Mouse (Mus musculus) adipocyte (in vitro differentiated cells): ENCODE data around the gene Slc9a9.
A peak's percentile ranks its signal among the peaks of the same experiment; 100 is the strongest.

Experiments
- DNase-seq: peaks from one replicate; pipeline ENCODE4 v3.0.0-alpha.2; 2016; ENCODE audit warnings: low spot score

Gene Slc9a9

DNA sequence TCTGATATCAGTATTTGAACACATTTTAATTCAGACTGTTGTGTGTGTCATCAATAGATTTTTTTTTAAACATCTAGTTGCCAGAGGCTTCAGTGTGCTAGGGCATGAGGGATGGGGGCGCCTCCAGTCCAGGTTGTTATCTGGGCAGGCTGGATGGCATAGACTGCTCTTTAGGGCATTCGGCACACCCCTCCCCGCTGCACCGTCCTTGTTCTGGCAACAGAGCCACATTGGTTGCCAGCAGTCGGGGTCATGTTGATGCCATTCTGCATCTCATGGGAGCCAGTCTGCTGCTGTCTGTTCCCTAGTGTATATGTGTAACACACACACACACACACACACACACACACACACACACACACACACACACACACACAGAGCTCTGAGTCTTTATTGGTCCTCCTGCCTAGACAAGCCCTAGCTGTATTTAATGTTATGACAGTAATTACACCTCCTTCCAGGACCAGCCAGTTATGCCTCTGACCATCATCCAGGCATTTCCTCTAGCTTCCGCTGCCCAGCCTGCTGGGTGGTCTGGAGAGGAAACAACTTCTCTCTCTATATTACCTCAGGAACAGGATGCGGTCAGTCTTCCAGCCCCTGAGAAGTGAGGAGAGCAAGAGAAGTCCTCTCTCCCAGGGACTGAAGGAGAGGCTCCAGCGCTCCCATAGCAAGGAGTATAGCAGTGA is 63.0 kb downstream of the Slc9a9 start:
- no peak for DNase-seq

- DNase-seq: no peak
Observed at GRCm38 (mm10) chr9:94734320-94734719, 64.6 kb downstream of the Slc9a9 start.

GRCm38 (mm10) chr9:94737226-94737625 is 67.5 kb downstream of the Slc9a9 start:
- DNase-seq: no peak

DNA sequence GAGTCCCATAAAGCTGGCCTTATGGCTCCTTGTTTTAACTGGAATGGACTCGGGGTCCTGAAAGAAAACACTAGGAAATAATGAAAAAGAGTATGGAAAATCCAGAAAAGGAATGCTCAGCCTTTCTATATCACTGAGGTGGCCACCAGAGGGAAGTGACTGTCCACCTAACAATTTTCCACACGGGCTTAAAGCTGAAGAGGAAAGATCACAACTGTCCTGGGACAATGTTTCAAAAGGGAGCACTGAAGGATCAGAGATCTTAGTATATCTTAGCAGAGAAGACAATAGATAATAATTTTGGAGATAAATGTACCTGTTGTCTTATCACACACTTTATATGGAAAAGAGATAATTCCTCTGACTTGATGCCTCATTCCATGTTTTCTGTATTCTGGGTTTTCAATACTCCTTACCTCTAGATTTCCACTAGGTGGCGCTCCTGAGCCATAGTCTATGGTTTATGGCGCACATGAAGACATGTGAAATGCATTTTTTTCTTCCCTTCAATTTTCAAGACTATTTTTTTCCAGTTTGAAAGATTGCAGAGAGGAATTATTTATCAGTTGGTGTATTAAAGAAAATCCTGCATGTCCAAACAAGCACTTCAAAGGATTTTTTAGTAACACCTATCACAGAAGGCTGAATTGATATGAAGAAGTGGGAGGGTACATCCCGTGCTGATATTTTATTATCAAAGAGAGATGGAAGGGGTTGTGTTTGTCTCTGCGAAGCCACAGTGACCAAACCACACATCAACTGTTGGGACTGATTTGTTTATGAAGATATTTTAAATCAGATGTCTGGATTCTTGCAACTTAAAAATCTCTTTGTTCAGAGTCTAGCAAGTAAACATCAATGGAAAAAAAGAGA is 69.1 kb downstream of the Slc9a9 start:
- peak; percentile 91 for DNase-seq

DNA sequence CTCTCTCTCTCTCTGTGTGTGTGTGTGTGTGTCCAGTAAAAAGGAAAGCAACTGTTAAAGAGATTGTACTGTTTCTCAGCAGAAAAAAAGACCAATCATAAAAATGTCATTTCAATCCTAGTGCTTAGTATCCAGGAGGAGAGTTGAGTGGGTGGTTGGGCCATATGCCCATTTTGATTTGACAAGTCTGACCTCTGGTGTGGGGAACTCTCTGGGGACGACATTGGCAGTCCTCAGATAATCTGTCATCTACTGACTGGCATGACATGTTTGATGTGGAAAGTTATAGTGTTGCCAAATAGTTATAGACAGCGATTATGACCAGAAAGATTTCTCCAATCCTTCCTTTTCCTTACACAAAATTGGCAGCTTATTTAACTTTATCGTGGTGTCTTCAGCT is 71.1 kb downstream of the Slc9a9 start:
- DNase-seq: peak; percentile 79

GRCm38 (mm10) chr9:94743291-94743690 is 73.6 kb downstream of the Slc9a9 start:
- no peak for DNase-seq

- no peak for DNase-seq
Observed at GRCm38 (mm10) chr9:94748503-94748902, 78.8 kb downstream of the Slc9a9 start.

- DNase-seq: no peak
Observed at GRCm38 (mm10) chr9:94750187-94750586, 80.5 kb downstream of the Slc9a9 start.

- no peak for DNase-seq
Observed at GRCm38 (mm10) chr9:94750935-94751637, 81.4 kb downstream of the Slc9a9 start.

DNA sequence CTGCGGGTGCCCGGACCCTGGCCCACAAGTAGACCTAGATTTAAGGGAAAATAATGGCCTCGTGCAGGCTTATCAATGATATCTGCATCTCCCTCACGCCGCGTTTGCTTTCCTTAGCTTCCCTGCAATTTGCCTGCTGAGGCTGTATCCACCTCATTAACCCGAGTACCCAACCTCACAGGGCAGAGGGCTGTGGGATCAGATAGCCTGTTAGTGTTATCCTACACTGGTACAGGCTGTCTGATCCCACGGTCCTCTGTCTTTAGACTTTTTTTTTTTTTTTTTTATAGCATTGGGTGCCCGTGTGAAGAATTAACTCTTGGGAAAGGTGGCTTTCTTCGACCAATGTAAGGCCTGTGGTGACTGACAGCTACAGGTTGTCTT is 81.9 kb downstream of the Slc9a9 start:
- no peak for DNase-seq

DNA sequence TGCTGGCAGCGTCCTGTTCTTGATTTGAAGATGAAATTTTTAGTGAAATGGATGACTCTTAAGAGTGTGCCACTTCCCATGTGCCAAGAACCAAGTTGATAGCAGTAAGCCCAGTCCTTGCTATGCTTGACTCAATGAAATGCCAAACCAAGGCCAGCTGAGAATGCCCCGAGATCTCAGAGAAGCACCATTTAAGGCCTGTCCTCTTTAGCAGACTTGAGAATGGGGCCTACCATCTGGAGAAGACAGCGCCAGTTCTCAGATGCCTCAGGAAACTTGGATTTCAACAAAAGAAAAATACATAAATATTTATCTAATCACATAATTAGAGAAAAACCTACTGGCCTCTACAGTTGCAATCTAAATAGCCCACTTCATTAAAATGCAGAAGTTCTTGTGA is 82.4 kb downstream of the Slc9a9 start:
- no peak for DNase-seq

GRCm38 (mm10) chr9:94759904-94760303 is 90.2 kb downstream of the Slc9a9 start:
- DNase-seq: no peak

DNA sequence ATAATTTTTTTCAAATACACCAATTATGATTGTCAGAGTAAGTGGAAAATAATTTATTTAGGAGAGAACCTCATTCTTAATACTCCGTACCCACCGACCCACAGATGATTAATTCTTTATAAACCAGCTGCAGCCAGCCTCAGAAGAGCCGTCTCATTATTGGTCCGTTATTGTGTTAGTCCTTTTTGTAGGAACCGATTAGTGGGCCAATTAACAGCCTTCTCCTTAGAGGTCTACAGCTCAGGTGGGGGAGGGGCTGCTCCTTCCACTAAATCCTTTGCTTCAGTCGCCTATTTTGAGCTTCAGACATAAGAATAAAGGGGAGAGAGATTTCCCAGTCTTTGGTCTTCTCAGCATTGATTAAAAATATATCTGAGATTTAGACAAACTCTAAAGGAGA is 98.4 kb downstream of the Slc9a9 start:
- DNase-seq: no peak

- no peak for DNase-seq
Observed at GRCm38 (mm10) chr9:94768524-94768923, 98.8 kb downstream of the Slc9a9 start.

DNA sequence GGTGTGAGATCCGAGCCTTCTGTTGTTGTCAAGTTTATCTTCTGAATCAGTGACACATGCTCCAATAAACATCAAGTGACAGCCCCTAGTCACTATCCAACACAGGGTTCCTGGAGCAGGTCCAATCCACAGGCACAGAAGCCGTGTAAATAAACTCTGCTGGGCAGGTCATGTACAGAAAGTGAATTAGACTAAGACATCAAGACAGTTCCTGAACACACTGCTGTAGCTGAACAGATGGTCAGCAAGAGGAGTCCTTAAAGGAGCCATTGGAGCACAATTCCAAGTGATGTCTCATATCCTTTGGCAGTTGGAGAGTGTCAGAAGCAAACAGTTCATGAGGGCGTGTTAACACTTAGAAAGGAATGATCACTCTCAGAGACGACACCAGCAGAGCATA is 103.6 kb downstream of the Slc9a9 start:
- peak; percentile 4 for DNase-seq

DNA sequence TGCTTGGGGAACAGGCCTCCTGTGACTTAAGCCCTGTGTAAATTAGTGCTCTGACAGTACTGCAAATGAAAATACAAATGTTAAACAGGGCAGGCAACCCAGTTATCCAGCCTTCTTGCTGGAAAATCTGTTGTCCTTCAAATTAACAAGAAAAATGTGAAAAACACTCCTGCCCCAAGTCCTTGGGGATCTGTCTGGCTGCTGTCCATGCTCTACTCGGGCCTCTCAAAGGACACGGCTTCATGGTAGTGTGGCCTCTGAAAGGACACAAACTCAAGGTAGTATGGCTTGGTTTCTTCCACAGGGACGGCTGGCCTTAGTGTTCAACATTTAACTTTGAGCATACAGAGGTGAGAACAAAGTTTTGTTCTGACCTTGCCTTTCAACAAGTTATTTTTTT is 118.6 kb downstream of the Slc9a9 start:
- DNase-seq: peak; percentile 33

GRCm38 (mm10) chr9:94790966-94791365 is 121.3 kb downstream of the Slc9a9 start:
- no peak for DNase-seq

- no peak for DNase-seq
Observed at GRCm38 (mm10) chr9:94803073-94803472, 133.4 kb downstream of the Slc9a9 start.

GRCm38 (mm10) chr9:94805506-94805905 is 135.8 kb downstream of the Slc9a9 start:
- no peak for DNase-seq

- no peak for DNase-seq
Observed at GRCm38 (mm10) chr9:94815518-94815917, 145.8 kb downstream of the Slc9a9 start.

- DNase-seq: no peak
Observed at GRCm38 (mm10) chr9:94821268-94821667, 151.6 kb downstream of the Slc9a9 start.

- no peak for DNase-seq
Observed at GRCm38 (mm10) chr9:94833836-94834235, 164.1 kb downstream of the Slc9a9 start.

DNA sequence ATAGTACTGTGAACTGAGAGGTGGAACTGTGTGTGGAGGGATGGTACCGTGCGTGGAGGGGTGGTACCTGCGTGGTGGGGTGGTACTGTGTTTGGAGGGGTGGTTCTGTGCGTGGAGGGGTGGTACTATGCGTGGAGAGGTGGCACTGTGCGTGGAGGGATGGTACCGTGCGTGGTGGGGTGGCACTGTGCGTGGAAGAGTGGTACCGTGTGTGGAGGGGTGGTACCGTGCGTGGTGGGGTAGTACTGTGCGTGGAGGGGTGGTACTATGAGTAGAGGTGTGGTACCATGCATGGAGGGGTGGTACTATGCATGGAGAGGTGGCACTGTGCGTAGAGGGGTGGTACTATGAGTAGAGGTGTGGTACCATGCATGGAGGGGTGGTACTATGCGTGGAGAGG is 167.7 kb downstream of the Slc9a9 start:
- DNase-seq: no peak
